33 mouse cellular contexts compared by ENCODE assay signal in the genomic region with DNA sequence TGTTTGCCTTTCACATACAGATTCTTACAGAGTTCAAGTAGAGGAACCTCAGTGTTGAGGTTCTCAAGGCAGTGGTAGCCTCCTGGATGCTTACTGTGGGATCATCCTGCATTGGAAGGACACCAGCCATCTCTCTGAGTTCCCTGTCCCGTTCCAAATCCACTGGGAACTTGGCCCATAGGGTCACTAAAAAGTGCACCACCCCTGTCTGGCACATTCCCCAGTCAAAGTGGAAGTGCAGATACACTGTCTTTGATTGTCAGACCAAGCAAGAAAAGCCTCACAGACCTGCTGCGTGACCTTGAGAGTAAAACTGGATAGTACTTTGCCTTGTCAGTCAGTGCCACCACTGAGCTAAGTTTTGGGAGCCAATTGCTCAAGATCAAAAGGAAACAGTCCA. TPM values are rescaled to one million over a fixed set of nuclear protein-coding genes. Genes with fewer than 3 reads are reported as not detected.
DNase-seq lines count a peak whose midpoint lies in the region; ATAC-seq lines count a peak whose summit lies in the region.
"Had no signal": no experiment of that assay in that cellular context is flagged by ENCODE, and none has a peak within 500 bp of the region (broad histone marks: within the 10 kb centered on the region; RNA-seq: fewer than 3 reads in every experiment).

No protein-coding gene starts in this region.

- H3K36me3 ChIP-seq in hindbrain, embryonic 14.5 days (replicated peaks; ENCODE audit: control insufficient read depth, insufficient read depth): 0 out of 2 replicates have a peak, but pooled peaks cover 7% of the 10 kb centered on the region
- H3K36me3 ChIP-seq: embryonic facial prominence, embryonic 12.5 days; forebrain, embryonic 15.5 days; intestine, embryonic 15.5 days; liver, embryonic 13.5 days had no signal

- intact Hi-C loops in heart, postnatal 10 days (cut with DNase I): no loop called here

- no peaks in the 10 kb centered on the region for H3K9me3 ChIP-seq in hindbrain, embryonic 14.5 days (ENCODE audit: control insufficient read depth, low read length)
- H3K9me3 ChIP-seq: embryonic facial prominence, embryonic 12.5 days; forebrain, embryonic 10.5 days; forebrain, embryonic 15.5 days; intestine, embryonic 15.5 days; limb, embryonic 10.5 days; limb, embryonic 15.5 days; liver, embryonic 13.5 days; megakaryocyte, embryonic 14.5 days; midbrain, embryonic 12.5 days; neural tube, embryonic 13.5 days had no signal

- H3K4me1 ChIP-seq in hindbrain, embryonic 14.5 days (replicated peaks; ENCODE audit: control insufficient read depth, insufficient read depth, low read length): no peaks in the 10 kb centered on the region
- H3K4me1 ChIP-seq: embryonic facial prominence, embryonic 12.5 days; forebrain, embryonic 10.5 days; intestine, embryonic 15.5 days; limb, embryonic 10.5 days; limb, embryonic 15.5 days; liver, embryonic 13.5 days; midbrain, embryonic 12.5 days; neural tube, embryonic 13.5 days had no signal

- no peak overlapping the region for H3K9ac ChIP-seq in hindbrain, embryonic 14.5 days
- H3K9ac ChIP-seq: embryonic facial prominence, embryonic 12.5 days; forebrain, embryonic 15.5 days; intestine, embryonic 15.5 days; limb, embryonic 15.5 days; liver, embryonic 13.5 days; midbrain, embryonic 12.5 days; neural tube, embryonic 13.5 days had no signal

- H3K4me2 ChIP-seq in hindbrain, embryonic 14.5 days (replicated peaks): no peak overlapping the region
- H3K4me2 ChIP-seq: embryonic facial prominence, embryonic 12.5 days; forebrain, embryonic 15.5 days; intestine, embryonic 15.5 days; limb, embryonic 15.5 days; liver, embryonic 13.5 days; midbrain, embryonic 12.5 days; neural tube, embryonic 13.5 days had no signal

- 94% methylated on average over 2 of the region's 2 CpGs for WGBS in hindbrain, embryonic 14.5 days

- no peak overlapping the region for H3K27ac ChIP-seq in hindbrain, embryonic 14.5 days
- H3K27ac ChIP-seq: embryonic facial prominence, embryonic 12.5 days; forebrain, embryonic 10.5 days; forebrain, embryonic 15.5 days; gastrocnemius, adult 2 months; intestine, embryonic 15.5 days; kidney, postnatal 0 days; limb, embryonic 10.5 days; limb, embryonic 15.5 days; liver, embryonic 13.5 days; midbrain, embryonic 12.5 days; neural tube, embryonic 13.5 days had no signal

- ATAC-seq in erythroid progenitor cell, adult 5-6 weeks (replicated peaks; ENCODE audit: low FRiP score, poor library complexity, severe bottlenecking): no peak
- ATAC-seq in hindbrain, embryonic 14.5 days (ENCODE audit: low FRiP score): no peak
- ATAC-seq: activated CD4-positive, CD25-positive, alpha-beta regulatory T cell, adult 4 months; forebrain, embryonic 15.5 days; hindbrain, embryonic 16.5 days; intestine, embryonic 15.5 days; lung, postnatal 0 days had no signal

- no peak overlapping the region for H3K4me3 ChIP-seq in hindbrain, embryonic 14.5 days (replicated peaks; ENCODE audit: low read length)
- H3K4me3 ChIP-seq: embryonic facial prominence, embryonic 12.5 days; forebrain, embryonic 10.5 days; forebrain, embryonic 15.5 days; gastrocnemius, adult 2 months; intestine, embryonic 15.5 days; limb, embryonic 10.5 days; limb, embryonic 15.5 days; liver, embryonic 13.5 days; megakaryocyte, embryonic 14.5 days; midbrain, embryonic 12.5 days; neural tube, embryonic 13.5 days had no signal

- DNase-seq in adrenal gland, postnatal 14 days: peak; percentile 12
- no peak for DNase-seq in adrenal gland, adult 18-20 months (ENCODE audit: low spot score in 2 of 2)
- DNase-seq in R1 (ENCODE audit: low read depth, low spot score): peak; percentile 35
- peak; percentile 21 to 30 for DNase-seq in heart, adult 9 months (ENCODE audit: low spot score in 2 of 2)
- DNase-seq in heart, postnatal 10 days: peak; percentile 55 to 65
- DNase-seq in hindbrain, embryonic 14.5 days (ENCODE audit: low spot score): no peak
- DNase-seq: cerebellum, adult 11-12 months; cerebellum, adult 9-11 months; embryo, embryonic 11 days; gastrocnemius, adult 2 months; gastrocnemius, postnatal 36 days; kidney, adult 2 months; kidney, postnatal 4 days; liver, embryonic 13.5 days; lung, adult 18-20 months; lung, postnatal 4 days; thymus, adult 2 months; thymus, postnatal 36 days had no signal

- no peaks in the 10 kb centered on the region for H3K27me3 ChIP-seq in hindbrain, embryonic 14.5 days (ENCODE audit: control insufficient read depth, insufficient read depth, low read length)
- H3K27me3 ChIP-seq: embryonic facial prominence, embryonic 12.5 days; forebrain, embryonic 15.5 days; intestine, embryonic 15.5 days; limb, embryonic 15.5 days; liver, embryonic 13.5 days; megakaryocyte, embryonic 14.5 days; midbrain, embryonic 12.5 days; neural tube, embryonic 13.5 days had no signal

RNA-seq across cellular contexts. Expression of gene Cdc5l, which starts 13.5 kb away (rescaled TPM):
- total RNA-seq in adrenal gland, postnatal 14 days (2021): 44.3 and 44.8 TPM in 2 replicates
- total RNA-seq in adrenal gland, adult 18-20 months (2021): 10 to 100 TPM; 39.9 to 40.9 TPM
- 10 to 100 TPM; 48.4 to 48.7 TPM for total RNA-seq in heart, postnatal 10 days (2021)
- total RNA-seq in erythroid progenitor cell, adult 5-6 weeks (2015; ENCODE audit: low replicate concordance): 62.7 and 113 TPM in 2 replicates
- total RNA-seq in erythroid progenitor cell, adult 5-6 weeks (2017; ENCODE audit: low replicate concordance): 52.3 and 102 TPM in 2 replicates
- polyA plus RNA-seq in hindbrain, embryonic 14.5 days (2014; fragmentation: Nextera tagmentation; extraction: Ambion mirVana): 64.7 and 67.0 TPM in 2 replicates

RNA-seq across cellular contexts. Expression of gene Spats1, which starts 28.2 kb away (rescaled TPM):
- not detected in 2 replicates for total RNA-seq in adrenal gland, postnatal 14 days (2021)
- not detected for total RNA-seq in adrenal gland, adult 18-20 months (2021)
- under 1 TPM; 0.22 to 0.65 TPM for total RNA-seq in heart, postnatal 10 days (2021)
- total RNA-seq in erythroid progenitor cell, adult 5-6 weeks (2015; ENCODE audit: low replicate concordance): not detected in 2 replicates
- not detected in 2 replicates for total RNA-seq in erythroid progenitor cell, adult 5-6 weeks (2017; ENCODE audit: low replicate concordance)
- polyA plus RNA-seq in hindbrain, embryonic 14.5 days (2014; fragmentation: Nextera tagmentation; extraction: Ambion mirVana): 1.5 and 2.2 TPM in 2 replicates
- total RNA-seq: gastrocnemius, adult 2 months; gastrocnemius, postnatal 36 days; hematopoietic stem cell, adult 5-6 weeks had no signal

RNA-seq across cellular contexts. Expression of gene Aars2, which starts 59.6 kb away (rescaled TPM):
- 17.2 and 18.7 TPM in 2 replicates for total RNA-seq in adrenal gland, postnatal 14 days (2021)
- 10 to 100 TPM; 15.8 to 17.3 TPM for total RNA-seq in adrenal gland, adult 18-20 months (2021)
- 10 to 100 TPM; 19.3 to 20.2 TPM for total RNA-seq in heart, postnatal 10 days (2021)
- 0.42 and 1.1 TPM in 2 replicates for total RNA-seq in erythroid progenitor cell, adult 5-6 weeks (2015; ENCODE audit: low replicate concordance)
- total RNA-seq in erythroid progenitor cell, adult 5-6 weeks (2017; ENCODE audit: low replicate concordance): 0.76 and 0.77 TPM in 2 replicates
- 15.2 and 15.8 TPM in 2 replicates for polyA plus RNA-seq in hindbrain, embryonic 14.5 days (2014; fragmentation: Nextera tagmentation; extraction: Ambion mirVana)

Comparison
In these comparisons a context has a peak if more than half of its experiments do, and no peak if none do; other contexts are left out.
1. DNase-seq: peak in adrenal gland, postnatal 14 days (single experiment), R1 (single experiment), heart, adult 9 months (2 of 2) and heart, postnatal 10 days (2 of 2); none in adrenal gland, adult 18-20 months (0 of 2) and hindbrain, embryonic 14.5 days (single experiment).